Mouse (Mus musculus) retina, embryonic 14.5 days (tissue): ENCODE measurements around the gene Cilp.
"Not testable (repeated sequence)": the region's sequence is repeated elsewhere in the genome, so short reads cannot be mapped to it uniquely, and the experiment has no call there.

Source experiments
- DNase-seq: peaks from one replicate; pipeline ENCODE4 v3.0.0-alpha.2; 2015; ENCODE audit warnings: low spot score

Cilp gene

DNA sequence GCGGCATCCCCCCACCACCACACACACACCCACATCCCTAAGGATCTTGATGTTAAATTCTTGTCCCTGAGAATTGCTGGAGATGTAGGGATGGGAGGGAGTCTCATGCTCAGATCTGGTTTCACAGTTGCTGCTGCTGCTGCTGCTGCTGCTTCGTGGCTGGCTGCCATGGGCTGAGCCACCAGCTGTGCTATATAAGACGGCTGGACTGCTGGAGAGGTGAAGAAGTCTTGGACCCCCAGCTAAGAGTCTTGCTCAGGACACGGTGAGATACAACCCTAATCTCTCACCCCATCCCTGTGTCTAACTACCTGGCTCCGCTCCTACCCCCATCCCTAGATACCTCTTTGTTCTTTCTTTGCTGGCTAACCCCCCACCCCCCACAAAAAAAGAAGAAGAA is at the start of gene Cilp:
Gene Cilp (plus strand): TSS at position 222 of the 400 bp plus-strand sequence.
- no peak for DNase-seq

DNA sequence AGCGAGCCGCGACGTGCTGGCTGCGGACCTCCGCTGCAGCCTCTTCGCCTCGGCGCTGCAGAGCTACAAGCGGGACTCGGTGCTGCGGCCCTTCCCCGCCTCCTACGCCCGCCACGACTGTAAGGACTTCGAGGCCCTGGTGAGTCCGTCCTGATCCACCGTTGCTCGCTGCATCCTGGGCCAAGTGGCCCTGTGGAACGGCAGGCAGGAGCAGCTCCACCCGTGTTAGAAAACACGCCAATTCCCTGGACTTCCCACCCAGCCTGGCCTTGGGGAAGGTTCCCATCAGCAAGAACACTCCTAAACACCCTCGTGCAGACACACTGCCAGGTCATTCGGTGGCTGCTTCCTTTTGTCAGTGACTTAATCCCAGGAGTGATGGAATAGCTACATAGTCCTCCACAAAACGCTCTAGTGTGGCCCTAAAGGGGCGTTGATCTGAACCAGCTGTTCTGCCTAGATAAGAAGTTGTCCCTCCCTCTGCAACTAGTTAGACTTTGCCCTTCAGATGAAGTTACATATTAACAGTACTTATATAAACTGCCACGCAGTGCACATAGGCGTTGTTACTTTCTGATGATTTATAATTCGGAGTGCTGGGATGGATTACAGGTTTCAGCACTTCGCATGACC is 49.4 kb upstream of the Cilp start:
- no peak for DNase-seq

DNA sequence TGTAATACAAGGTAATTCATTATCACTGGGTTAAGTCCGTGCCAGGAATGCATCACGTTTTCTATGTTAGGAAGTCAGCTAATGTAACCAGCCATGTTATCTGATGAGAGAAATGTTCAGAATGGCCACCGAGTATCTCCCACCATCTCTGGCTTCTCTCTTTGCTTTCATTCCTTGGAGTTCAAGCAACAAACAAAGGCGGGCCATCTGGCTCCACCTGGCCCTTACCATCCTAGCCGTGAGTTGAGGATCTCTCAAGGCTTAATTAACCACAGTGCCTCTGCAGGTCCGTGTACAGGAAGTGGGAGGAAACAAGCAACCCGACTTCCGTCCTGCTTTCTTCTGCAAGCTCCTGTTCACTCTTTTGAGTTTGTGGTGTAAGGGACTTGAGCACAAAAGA is 48.0 kb upstream of the Cilp start:
- DNase-seq = no peak

DNA sequence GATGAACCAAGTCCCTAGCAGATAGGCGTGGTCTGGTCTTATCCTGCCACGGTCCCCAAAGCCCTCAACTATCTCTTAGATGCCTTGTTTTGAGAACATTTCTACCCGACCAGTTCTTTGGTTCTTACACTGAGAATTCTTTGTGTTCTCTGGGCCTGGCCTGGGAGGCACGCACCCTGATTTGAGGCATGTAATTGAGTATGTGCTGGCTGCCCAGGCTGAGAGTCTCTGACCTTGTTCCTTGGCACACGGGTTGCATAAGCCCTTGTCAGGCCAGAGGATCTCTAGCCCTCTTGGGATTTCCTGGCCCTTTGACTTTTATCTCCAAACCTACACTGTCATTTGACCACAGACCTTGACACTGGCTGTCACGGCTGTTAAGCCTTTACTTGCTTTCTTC is 47.3 kb upstream of the Cilp start:
- no peak for DNase-seq

DNA sequence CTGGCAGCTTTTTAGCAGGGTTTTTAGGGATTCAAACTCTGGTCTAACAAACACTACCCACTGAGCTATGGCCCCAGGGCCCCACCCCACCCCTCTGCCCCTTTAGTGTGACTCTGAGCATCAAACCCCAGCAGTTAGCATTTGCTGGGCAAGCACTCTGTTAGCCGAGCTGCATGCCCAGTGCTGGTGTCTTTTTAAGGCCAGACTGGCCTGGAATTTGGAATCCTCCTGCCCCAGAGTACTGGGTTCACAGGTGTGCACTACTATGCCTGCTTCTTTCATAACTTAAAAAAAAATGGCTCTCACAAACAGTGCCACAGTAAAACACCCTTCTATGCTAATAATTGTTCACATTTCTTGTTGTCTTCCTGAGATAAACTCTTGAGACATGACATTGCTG is 46.1 kb upstream of the Cilp start:
- DNase-seq = no peak

DNA sequence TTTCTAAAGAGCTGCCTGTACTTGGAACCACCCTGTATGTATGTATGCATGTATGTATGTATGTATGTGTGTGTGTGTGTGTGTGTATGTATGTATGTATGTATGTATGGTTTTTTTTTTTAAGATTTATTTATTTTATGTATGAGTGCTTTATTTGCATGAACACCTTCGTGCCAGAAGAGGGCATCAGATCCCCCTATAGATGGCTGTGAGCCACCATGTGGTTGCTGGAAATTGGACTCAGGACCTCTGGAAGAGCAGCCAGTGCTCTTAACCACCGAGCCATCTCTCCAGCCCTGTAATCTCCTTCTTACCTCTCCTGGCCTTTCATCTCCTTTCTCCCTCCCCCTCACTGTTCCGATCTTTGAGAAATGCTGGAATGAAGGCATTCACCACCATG is 44.6 kb upstream of the Cilp start:
- not testable (repeated sequence) for DNase-seq

DNA sequence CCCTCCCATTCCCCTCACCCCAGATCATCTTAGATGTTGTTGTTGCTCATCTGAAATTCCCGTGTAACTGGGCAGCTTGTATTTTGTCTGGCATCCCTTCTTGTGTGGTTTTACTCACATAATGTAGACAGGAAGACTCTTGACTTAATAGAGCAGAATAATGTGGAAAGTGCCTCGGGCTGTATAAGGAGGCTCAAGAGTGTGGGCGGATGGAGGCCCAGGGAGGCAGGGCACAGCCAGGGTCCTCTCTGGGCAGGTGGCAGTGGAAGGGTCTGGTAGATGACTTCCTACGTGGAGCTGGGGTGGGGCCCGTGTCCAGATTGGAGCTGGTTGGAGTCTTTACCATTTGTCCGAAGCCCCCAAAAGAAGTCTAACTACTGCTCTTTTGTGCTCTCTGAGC is 41.1 kb upstream of the Cilp start:
- DNase-seq = peak; percentile 34

DNA sequence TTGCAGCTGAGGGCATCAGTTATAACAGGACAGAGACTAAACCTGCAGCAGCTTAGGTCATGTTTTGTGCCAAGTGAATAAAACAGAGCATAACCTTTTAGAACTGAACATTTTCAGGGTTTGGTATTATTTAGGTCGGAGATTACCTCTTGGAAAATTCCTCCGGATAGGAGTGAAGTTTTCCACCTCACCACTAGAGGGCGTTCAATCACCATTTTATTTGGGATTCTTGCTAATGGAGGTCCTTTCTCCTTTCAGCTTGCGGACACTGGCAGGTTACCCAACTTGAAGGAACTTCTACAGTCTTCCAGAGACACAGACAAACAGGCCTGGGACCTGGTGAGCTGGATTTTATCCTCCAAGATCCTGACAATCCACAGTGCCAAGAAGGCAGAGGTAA is 39.2 kb upstream of the Cilp start:
- peak; percentile 71 for DNase-seq

DNA sequence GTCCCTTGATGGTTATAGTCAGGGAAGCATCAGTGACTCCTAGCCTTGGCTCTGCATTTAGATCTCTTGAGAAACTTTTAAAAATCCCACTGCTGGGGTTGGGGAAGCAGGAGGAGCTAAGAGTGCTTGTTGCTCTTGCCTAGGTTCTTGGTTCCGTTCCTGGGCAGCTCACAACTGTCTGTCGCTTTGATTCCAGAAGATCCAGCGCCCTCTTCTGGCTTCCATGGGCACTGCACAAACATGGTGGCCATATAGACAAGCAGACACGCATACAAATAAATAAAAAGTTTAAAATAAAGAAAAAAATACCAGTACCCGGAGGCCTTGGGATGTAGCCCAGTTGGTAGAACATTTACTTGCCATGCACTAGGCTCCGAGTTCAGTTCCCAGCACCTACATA is 34.7 kb upstream of the Cilp start:
- no peak for DNase-seq

DNA sequence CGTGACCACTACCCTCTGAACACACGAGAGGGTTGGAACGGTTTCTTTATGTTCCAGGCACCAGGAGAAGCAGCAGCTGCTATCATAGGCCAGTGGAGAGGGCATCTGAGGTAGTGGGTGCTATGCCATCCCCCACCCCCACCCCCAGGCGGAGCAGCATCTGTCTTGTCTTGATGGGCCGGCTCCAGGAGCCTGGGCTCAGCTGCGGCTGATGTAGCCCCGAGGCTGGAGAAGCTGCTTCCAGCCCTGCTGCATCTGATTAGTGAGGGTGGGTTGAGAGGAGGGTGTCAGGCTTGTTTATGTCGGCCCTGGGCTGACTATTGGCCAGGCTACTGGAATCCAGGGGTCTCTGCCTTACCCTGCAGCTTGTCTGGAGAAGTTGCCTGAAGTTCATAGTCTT is 33.7 kb upstream of the Cilp start:
- DNase-seq = peak; percentile 32

DNA sequence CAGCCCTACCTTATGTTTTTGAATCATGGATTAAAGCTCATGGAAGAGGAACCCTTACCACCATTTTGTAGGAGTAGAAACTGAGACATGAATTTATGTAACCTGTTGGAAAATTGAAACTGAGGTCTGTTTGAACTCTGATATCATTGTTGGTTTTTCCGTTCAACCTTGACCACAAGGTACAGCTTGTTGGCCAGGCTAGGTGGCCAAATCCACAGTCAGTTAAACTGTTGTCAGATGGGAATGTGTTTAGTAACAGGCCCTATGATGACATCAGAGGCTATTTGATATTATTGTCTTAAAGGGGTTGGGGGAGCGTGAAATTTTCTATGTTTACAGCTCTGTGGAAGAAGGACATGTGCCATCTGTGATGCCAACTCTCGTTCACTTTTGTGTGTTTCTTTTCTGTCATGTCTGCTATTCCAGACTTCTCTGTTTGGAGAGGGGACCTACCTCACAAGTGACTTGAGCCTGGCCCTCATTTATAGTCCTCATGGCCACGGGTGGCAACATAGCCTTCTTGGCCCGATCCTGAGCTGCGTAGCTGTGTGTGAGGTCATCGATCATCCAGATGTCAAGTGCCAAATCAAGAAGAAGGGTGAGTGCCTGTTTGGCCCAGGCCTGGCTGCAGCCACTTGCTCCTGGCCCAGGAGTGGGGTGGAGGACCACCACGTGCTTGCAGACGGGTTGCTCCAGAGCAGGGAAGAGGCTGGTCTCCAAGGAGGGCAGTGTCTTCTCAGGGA is 31.6 kb upstream of the Cilp start:
- no peak for DNase-seq

DNA sequence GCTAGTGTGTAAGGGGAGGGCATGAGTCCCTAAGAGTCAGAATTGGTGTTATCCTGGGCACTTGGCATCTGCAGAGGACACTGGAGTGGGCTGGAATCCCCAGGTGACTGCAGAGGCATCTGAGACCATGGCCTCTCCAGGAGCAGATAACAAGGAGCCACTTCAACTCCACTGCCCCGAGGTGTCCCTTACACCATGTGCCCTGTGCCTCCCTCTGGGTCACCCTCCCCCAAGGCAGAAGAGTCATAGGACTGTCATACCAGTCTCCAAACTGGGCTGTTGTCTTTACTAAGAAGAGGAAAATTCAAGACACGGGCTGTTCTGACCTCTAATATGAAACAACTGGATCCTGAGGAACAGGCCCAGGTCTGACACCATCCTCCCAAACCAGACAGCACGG is 30.2 kb upstream of the Cilp start:
- no peak for DNase-seq

DNA sequence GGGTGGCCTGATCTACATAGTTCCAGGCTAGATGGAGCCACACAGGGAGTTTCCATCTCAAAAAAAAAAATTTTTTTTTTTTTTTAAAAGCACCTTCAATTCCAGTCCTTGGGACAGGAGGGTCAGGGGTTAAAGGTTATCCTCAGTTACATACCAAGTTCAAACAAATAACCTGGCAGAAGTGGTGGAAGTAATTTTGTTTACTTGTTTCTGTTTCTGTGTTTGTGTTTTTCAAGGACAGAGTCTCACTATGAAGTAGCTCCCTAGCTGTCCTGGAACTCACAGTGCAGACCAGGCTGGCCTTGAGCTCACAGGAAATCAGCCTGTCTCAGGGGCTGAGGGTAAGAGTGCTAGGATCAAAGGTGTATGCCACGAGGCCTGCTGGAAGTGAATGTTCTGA is 29.4 kb upstream of the Cilp start:
- no peak for DNase-seq

DNA sequence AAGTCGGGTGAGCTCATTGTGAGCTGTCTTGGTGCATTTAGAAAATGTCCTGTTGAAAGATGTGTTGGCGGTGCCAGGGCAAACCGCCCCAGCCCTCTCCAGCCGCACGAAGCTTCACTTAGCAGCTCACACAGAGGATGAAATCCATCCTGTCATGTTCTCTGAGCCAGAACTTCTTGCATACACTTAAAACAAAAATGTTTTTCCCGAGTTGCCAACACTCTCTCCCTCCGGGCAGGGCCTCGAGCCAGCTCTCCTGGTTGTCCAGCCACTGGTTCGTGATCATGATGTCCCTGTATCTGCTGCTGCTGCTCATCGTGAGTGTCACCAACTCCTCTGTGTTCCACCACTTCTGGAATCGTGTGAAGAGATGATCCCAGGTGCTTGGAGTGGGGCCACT is 27.4 kb upstream of the Cilp start:
- no peak for DNase-seq

DNA sequence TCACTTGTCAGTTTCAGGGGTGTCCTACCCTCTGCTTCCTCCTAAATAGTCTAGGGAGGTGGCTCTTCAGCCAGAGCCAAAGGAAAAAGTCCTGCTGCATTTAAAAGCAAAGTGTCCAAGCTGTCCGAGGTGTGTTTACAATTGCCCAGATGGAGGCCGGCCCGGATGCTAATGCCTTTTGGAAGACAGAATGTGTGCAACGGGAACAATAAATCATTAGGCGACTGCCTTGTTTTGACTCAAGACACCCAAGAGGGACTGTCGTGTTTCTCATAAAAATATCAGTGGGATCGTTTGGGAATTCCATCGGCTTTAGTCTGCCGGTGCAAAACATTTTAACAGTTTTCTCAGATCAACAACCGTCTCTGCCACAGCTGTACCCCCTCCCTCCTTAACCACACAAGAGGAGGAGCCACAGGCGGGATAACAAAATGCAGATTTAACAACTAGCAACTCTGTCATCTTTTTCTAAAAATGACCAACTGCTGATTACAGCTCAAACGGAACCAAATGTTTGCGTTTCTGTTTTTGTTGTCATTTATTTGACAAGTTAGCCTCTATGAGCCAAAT is 26.7 kb upstream of the Cilp start:
- DNase-seq = no peak

DNA sequence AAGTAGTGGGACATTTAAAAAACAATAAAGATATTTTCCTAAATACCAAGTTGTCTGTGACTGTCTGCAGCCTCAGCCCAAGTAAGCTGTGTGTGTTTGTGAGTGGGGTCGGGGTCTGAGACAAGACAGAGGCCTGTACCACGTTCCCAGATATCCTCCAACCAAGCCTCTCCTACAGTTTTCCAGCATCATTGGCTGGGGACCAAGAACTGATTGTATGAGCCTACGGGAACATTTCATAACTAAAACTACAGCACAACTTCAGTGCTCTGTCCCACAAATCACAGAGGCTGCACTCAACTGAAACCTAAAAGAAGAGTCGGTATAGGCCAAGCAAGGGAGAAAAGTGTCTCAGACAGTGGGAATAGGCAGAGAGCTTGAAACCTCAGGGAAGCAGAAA is 25.8 kb upstream of the Cilp start:
- DNase-seq = no peak

DNA sequence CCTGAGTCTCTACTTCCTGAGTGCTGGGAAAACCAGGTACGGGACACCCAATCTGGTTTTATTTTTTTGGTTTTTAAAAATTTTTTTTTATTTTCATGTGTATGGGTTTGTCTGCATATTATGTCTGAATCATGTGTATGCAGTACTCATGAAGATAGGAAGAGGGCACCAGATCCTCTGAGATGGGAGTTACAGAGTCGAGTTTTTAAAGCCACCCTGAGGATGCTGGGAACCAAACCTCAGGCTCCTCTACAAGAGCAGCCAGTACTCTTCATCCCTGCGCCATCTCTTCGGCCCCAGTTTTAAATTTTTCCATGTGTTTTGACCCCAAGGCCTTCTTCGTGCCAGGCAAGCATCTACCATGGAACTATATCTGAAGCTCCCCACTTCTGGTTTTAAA is 25.2 kb upstream of the Cilp start:
- DNase-seq = no peak

DNA sequence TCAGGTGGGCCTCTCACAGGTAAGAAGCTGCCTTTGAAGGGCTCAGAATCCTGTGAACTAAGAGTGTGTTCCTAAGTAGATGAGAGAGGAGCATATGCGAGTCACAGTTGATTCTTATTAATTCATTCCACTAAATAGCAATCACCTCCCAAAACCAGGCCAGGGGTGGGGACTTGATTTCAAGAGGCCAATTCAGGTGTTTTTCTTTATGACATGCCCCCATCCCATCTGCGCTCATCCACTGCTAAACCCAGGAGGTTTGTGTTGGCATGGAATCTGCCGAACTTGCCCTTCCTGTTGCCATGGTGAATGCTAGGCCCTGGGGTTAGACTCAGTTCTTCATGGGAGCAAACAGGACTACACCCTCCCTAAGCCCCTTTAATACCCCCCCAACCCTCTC is 24.4 kb upstream of the Cilp start:
- DNase-seq = no peak

DNA sequence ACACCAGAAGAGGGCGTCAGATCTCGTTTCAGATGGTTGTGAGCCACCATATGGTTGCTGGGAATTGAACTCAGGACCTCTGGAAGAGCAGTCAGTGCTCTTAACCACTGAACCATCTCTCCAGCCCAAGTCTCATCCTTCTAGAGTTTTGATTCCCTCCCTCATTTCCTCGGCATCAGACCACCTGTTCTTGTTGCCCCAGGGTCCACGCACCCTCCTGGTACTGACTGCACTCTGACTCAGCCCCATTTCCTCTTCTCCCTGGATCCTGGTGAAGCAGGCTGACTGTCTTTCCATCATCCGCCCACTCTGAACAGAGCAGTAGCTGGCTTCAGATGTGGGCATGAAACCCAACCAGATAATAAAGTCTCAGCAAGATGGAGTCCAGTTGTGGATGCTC is 23.0 kb upstream of the Cilp start:
- DNase-seq = no peak

DNA sequence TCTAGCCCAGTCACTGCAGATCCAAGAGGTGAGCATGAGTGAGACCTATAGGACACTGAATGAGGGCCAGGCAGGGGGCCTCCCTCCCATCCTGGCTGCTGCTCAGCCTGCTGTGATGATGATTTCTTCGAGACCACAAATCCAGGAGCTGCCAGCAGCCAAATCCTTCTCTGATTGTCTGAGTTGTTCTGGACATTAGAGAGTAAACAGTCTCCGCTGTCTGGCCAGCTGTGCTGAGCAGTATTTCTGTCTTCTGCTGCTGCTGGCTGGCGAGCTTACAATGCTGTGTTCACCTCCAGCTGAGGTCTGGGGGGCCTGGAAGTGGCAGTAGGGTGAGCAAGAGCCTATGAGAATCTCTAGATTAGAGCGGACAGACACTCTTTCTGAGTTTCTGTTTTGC is 21.7 kb upstream of the Cilp start:
- no peak for DNase-seq

DNA sequence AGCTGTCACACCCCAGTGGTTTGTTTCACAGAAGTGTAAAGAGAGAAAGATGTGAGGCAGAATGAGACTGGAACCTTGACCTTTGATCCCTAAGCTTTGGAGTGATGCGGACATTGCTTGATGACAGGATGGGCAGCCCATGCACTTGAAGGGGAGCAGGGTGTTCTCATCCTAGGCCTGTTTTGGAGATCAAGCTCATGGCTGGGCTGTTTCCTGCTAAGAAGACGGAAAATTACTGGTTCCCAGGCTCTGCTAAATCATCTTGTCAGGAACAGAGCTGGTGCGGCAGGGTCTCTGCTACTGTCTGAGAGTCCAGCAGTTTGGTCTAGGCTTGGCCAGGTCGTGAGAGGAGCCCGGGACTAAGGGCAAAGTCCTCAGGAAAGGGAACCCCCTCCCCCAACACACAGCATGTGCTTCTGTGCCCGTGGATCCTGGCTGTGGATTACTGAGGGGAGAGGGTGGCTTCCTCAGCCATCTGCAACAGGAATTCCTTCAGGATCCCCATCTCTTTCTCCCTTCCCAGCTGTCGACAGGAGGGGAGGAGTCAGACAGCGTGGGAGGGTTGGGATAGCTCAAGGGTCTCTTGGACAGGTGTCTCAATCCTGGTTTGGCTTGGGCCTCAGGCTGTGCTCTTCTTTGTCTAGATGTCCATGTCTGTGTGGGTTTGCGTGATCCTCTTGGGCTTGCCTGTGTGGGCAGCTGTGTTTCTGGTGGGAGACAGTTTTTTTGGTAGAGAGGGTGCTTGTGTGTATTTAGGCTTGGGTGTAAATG is 20.8 kb upstream of the Cilp start:
- no peak for DNase-seq

DNA sequence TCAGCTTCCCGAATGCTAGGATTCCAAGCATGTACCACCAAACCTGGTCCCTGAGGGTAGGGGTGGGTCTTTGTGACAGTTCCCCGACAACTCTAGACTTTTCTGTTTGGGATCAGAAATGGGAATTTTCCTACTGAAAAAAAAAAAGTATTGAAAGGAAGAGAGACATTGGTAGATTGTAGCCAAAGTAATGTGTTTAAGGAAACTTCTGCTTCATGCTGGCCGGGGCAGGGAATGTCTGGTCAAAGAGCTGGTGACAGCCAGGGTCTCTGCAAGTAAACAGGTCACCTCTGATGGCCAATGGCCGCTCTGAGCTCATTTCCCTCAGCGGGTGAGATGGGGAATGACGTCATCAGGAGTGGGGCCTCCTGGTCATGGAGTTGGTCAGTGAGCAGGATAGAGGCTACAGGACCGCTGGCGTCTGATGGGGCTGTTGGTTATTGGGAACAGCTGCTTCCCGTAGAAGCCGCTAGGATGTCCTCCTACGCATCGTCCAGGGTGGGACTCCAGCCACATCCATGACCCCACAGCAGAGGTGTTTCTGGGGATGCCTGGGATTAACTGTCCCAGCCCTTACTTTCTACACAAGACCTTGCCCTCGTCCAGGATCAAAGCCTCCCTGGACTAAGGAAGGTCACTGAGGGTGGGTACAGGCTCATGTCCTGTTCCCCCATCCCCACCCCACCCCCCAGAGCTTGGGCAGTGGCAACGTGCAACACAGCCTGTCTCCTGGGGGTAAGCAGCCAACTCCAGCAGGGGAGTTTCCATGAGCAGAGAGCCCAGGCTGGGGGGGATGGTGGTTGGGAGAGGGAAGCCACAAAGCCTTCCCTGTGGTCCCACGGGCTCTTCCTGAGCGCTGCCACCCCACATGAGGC is 17.2 kb upstream of the Cilp start:
- DNase-seq = no peak
